Mouse (Mus musculus) mouse embryonic stem cell (cell line): ENCODE measurements around the gene 1700024P04Rik.

Experiments used
- in situ Hi-C, 2 experiments: fragments of 300-500 bp; cut with MboI; formaldehyde crosslinking; loops; 1 replicate in 1 of 2; 3 replicates in 1 of 2; pipeline ENCODE4 v1.14.3; 2019 to 2020; ENCODE audit warnings: low sequenced_read_pairs in 2 of 2, low pct_unique_long_range_greater_than_20kb in 1 of 2, mixed read lengths in 1 of 2; ENCODE audit not compliant: unreplicated experiment in 1 of 2

The 1700024P04Rik gene

DNA sequence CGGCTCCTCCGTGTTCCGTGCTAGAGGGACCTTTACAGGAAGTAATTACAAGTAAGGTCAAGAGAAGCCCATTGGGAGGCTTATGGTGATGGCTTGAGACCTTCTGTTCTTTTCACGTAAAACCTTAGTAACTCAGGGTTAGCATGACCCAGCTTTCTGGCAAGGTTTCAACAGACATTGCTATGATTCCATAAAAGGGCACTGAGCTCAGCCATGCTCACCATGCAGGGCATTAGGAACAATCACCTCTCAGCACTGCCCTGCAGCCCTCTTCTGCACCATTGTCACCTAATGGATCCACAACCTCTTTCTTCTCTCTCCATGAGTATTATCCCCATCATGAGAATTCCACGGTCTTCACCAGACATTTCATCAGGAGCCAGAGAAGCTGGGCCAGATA is 12.7 kb downstream of the 1700024P04Rik start:
- in situ Hi-C loops = no loop called here

DNA sequence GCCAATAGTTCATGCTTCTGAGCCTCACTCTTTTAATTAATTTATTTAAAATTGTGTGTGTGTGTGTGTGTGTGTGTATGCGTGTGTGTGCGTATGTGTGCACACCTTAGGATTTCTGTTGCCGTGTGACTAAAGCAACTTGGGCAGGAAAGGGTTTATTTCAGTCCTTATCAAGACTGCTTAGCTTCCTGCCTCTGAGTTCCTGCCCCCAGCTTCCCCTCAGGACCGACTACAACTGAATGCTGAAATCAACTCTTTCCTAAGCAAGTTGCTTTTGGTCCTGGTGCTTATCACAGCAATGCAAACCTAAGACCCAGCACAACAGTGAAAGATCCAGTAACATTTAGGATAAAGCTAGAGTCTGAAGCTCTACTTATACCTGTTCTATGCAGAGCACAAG is 15.8 kb downstream of the 1700024P04Rik start:
- in situ Hi-C loops = no loop called here

DNA sequence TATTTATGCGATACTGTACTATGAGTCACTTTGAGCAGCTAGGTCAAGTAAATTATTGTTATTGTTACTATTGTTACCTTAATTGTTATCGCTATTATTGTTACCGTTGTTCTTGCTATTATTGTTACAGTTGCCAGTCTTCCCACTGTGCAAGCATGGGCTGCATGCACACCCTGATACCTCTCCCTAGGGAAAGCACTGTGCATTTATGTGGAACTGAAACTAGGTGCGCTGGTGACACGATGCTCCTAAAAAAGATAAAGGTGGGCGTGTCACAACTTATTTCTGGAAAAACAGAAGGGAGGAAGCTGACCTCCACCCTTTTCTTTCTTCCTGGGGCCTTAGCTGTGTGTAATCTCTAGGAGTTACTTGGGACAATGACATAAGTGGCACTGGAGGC is 16.4 kb downstream of the 1700024P04Rik start:
- in situ Hi-C loops = no loop called here

DNA sequence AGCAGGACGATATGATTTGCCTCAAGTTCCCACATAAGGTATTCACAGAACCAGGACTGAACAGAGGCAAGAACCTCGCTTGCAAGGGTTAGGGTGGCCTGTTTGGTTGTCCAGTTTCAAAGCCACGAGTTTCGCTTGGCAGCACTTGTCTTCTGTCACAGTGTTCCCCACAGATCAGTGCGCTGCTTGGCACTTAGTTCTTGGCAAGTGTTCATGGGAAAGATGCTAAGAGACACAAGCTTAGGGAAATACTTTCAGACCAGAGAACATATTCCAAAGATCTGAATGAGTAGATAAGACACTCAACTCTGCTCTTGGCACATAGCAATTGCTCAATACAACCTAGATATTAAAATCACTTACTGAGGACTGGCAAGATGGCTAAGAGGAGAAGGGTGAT is 17.8 kb downstream of the 1700024P04Rik start:
- in situ Hi-C loops = no loop called here

GRCm38 (mm10) chr13:98963612-98964011 is 20.8 kb downstream of the 1700024P04Rik start:
- in situ Hi-C loops = no loop called here

DNA sequence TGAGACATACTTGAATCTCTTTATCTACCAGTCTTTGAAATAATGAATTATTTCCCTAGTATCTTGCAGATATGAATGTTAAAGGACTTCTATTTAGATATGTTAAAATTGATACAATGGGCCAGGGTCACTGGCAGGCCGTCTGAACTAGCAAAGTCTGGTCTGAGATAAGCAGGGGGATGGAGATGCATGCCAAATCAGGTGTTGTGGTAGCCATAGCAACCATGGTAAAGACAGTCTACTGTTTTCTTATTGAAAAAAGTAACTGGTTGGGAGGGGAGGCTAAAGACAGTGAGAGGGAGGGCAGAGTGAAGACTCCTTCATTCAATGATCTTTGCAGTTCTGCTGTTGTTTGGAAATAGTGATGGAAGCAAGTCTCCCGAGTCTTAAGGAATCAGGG is 26.2 kb downstream of the 1700024P04Rik start:
- in situ Hi-C loops = no loop called here

DNA sequence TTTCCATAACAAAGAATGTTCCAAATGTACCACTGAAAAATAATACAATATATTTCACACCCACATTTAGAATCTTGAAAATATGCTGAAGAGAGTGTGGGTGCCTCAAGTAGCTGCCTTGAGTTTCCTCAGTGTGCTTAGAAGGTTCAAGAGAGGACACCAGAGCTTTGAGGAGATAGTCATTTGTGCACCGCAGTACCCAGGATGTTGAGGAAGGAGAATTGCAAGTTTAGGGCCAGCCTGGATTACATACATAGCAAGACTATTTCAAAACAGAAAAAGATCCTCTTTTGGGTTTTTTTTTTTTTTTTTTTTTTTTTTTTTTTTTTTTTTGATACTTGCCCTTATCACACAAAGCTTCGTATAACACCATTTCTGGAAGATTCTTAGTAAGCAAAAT is 28.2 kb downstream of the 1700024P04Rik start:
- in situ Hi-C loops = no loop called here

DNA sequence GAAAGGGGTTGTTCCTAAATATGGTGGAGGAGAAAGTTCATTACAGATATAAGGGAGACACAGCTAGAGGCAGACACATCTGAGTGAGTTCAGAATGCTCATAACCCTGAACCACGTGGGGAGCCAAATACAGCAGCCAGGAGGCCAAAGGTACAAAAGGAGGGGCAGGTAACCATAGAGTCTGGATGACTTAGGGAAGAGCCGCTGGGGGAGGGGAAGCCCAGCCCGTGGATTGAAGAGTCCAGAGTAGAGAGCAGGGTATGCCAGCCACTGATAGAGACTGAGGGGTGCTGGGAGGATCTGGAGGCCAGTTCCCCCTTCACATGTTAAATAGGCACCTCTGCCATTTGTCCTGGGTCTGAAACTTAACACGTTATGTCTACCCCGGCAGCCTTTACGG is 28.7 kb downstream of the 1700024P04Rik start:
- in situ Hi-C loops = no loop called here

GRCm38 (mm10) chr13:98955226-98955625 is 29.1 kb downstream of the 1700024P04Rik start:
- in situ Hi-C loops = no loop called here

GRCm38 (mm10) chr13:98953830-98954229 is 30.5 kb downstream of the 1700024P04Rik start:
- in situ Hi-C loops = no loop called here

GRCm38 (mm10) chr13:98951951-98952350 is 32.4 kb downstream of the 1700024P04Rik start:
- in situ Hi-C loops = no loop called here

DNA sequence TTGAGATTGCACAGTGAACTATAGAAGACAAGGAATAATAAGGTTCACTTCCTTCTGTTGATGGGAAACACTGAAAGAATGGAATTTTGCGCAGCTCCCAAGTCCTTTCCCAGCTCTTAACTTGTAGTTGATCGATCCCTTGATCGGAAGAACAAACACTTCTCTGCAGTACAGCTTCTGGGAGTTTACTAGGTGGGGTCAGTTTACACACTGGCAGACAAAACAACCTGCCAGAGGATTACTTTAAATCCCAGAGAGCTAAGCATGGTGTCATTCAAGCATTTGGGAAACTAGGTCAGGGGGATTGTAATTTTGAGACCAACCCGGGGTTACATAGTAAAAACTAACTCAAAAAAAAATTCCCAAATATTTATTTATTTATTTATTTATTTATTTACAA is 36.2 kb downstream of the 1700024P04Rik start:
- in situ Hi-C loops = no loop called here

- in situ Hi-C loops = no loop called here
These were observed 37.9 kb downstream of the 1700024P04Rik start for GRCm38 (mm10) chr13:98946434-98946833.

- in situ Hi-C loops = no loop called here
These were observed 38.5 kb downstream of the 1700024P04Rik start for GRCm38 (mm10) chr13:98945908-98946307.

DNA sequence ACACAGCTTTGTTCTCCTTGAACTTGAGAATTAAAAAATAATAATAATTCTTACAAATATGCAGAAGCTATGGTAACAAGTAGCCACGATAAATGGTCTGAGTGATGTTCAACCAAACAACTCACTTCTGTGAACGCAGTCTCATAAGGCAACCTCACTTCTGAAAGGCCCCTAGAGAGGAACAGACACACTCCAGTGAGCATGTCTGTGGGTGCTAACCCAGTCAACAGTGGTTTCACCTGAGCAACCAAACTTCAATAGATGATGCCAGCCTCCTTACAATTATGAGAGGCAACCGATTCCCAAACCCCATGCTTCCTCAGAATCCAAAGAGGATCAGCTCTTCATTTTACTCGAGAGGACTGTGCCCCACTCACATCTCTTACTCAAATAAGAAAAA is 39.0 kb downstream of the 1700024P04Rik start:
- in situ Hi-C loops = no loop called here

DNA sequence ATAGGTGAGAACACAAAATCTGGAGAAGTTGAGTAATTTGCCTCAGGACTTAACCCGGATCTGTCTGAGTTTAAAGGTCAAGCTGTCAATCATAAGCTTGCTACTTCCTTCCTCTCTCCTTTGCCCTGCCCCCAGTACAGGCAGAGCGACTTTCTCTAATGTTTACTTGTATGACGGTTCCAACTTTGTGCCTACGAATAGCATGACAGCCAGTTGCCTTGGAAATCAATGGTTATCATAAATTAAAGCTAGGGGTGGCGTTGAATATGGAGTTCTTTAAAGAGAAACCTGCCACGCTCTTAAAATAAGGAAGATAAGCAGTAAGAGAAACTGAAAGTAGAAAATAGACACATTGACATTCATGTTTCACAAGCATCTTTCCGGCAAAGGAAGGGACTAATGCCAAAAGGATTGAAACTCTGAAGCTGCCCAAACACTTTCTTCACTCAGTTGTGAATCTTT is 39.7 kb downstream of the 1700024P04Rik start:
- in situ Hi-C loops = no loop called here

DNA sequence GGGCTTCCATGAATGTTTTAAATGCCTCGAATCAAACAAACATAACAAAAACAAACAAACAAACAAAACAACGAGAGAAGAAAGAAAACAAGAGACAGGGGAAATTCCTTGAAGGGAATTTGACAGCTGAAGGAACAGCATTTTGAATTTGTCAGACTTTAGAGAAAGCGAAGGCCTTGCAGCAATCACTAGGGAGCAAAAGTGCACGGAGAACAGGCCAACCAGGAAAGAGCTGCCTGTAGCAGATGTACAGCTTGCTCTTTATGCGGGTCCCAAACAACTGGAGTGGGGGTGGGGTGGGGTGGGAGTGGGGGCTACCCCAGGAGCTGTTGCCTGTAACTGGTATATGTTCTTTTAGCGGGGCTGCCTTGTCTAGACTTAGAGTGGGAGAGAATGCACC is 42.0 kb downstream of the 1700024P04Rik start:
- in situ Hi-C loops = no loop called here

GRCm38 (mm10) chr13:98941829-98942343 is 42.5 kb downstream of the 1700024P04Rik start:
- in situ Hi-C loops = no loop called here

DNA sequence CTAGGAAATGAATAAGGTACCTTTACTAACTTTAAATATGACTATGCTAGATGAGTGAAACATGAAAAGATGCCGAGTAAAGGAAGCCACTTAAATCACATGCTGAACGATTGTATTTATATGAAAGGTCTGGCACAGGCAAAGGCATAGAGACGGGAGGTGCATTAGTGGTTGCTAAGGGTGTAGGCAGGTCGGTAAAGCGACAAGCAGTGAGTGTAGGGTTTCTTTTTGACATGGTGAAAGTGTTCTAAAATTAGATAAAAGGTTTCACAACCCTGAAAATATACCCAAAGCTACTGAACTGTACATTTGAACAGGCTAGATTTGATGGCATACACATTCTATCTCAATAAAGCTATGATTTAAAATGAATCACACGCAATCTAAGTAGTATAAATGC is 47.3 kb downstream of the 1700024P04Rik start:
- in situ Hi-C loops = no loop called here
